ENCODE assay signal across 15 mouse cellular contexts in the genomic region with DNA sequence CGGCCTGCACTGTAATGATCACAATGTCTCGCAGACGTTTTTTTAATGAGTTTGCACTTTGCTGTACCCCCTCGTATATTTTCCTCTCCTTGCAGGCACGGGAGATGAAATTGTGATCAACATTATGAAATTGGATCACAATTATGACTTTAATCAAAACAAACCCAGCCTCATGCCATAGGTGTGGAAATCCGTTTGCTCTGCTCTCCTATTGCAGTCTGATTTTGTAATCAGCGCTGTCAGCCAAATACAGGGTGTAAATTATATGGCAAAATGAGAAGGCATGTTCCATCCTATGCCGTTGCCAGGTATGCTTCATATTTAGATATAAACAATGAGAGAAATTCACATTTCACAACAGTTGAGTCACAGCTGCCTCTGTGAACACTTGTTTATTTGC.
"Had no signal": no experiment of that assay in that cellular context is flagged by ENCODE, and none has a peak within 500 bp of the region (broad histone marks: within the 10 kb centered on the region; RNA-seq: fewer than 3 reads in every experiment).

No protein-coding gene starts in this region.

- H3K4me2 ChIP-seq: neural tube, embryonic 13.5 days; neural tube, embryonic 15.5 days; stomach, embryonic 15.5 days had no signal

- H3K9me3 ChIP-seq: neural tube, embryonic 13.5 days; neural tube, embryonic 15.5 days; stomach, embryonic 15.5 days had no signal

- DNase-seq: right cerebral cortex, adult 18-20 months; right cerebral cortex, postnatal 14 days; right cerebral cortex, postnatal 25 days; right cerebral cortex, postnatal 4 days; spleen, adult 18-20 months; thymus, adult 18-20 months; thymus, adult 2 months; thymus, postnatal 14 days; thymus, postnatal 25 days; thymus, postnatal 36 days; thymus, postnatal 4 days had no signal

- H3K36me3 ChIP-seq: neural tube, embryonic 13.5 days; neural tube, embryonic 15.5 days; stomach, embryonic 15.5 days had no signal

- H3K27me3 ChIP-seq: neural tube, embryonic 13.5 days; neural tube, embryonic 15.5 days; stomach, embryonic 15.5 days had no signal

- H3K4me3 ChIP-seq: neural tube, embryonic 13.5 days; neural tube, embryonic 15.5 days; stomach, embryonic 15.5 days had no signal

- H3K27ac ChIP-seq: neural tube, embryonic 13.5 days; neural tube, embryonic 15.5 days; stomach, embryonic 15.5 days; stomach, postnatal 0 days had no signal

- H3K9ac ChIP-seq: neural tube, embryonic 13.5 days; neural tube, embryonic 15.5 days; stomach, embryonic 15.5 days had no signal

- H3K4me1 ChIP-seq: neural tube, embryonic 13.5 days; neural tube, embryonic 15.5 days; stomach, embryonic 15.5 days had no signal
